Mouse (Mus musculus): Measurements from ENCODE around the gene Adam1b. TPM values are rescaled to one million over a fixed set of nuclear protein-coding genes. Genes with fewer than 3 reads are reported as not detected.
A peak's percentile ranks its signal among the peaks of the same experiment; 100 is the strongest.
"Not testable (repeated sequence)": the region's sequence is repeated elsewhere in the genome, so short reads cannot be mapped to it uniquely, and the experiment has no call there.

The Adam1b gene
- total RNA-seq (2021) (not detected), polyA plus RNA-seq (2012; rRNA removed) (not detected in 2 replicates)
- long read RNA-seq: 0 reads

DNA sequence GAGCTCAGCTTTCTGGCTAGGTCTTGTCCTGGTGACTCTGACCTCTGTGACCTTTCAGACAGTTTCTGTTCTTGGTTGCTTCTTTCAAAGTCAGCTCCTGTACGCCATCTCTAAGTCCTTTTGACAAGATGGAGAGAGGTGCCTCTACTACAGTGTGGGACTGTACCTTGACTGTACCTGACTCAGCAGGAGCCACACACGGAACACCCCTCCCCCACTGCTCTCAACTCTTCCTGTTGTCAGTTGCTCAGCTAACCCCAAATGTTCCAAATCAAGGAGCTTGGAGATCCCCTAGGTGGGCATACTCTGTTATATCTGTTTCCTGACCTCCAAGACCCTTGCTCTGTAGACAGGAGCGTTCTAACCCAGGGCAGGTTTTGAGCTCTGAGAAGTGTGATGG is at the start of gene Adam1b:
TSS of gene Adam1b (minus strand) at position 205 of the 400 bp plus-strand sequence.
- no peak for DNase-seq

DNA sequence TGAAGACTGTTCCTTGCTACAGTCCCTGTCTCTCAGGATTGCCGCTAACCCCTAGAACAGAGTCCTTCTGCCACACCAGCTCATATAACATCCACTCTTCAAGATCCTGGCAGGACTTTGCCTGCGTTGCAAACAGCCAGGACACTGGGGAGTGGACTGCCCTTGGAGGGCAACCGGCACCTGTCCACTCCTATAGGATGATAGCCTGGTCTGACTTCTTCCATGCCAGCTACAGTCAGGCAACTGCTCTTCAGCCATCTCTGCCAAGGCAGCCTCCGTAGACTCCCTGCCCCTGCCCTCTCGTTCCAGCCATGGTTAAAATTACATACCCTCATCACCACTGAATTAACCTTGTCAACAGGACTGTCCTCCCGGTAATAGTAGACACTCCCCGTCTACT is 46.0 kb upstream of the Adam1b start:
- no peak for DNase-seq

- DNase-seq: no peak
These were observed 43.8 kb upstream of the Adam1b start for GRCm38 (mm10) chr5:121547084-121547483.

DNA sequence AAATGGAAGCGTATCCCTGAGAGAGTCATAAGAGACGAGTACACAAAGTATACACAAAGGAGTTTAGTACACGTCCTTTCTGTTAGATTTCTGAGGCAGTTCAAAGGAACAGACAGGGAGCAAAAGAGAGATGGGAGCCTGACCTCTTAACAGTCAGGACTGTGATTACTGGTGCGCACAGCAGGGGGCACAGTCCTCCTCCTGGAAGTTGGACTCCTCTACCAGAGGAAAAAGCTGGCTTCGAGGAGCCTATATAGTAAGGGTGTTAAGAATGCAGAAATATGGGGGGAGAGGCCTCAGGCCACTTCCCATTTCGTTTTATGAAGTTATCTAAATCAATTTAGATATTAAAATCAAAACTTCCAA is 43.3 kb upstream of the Adam1b start:
- peak; percentile 49 for DNase-seq

DNA sequence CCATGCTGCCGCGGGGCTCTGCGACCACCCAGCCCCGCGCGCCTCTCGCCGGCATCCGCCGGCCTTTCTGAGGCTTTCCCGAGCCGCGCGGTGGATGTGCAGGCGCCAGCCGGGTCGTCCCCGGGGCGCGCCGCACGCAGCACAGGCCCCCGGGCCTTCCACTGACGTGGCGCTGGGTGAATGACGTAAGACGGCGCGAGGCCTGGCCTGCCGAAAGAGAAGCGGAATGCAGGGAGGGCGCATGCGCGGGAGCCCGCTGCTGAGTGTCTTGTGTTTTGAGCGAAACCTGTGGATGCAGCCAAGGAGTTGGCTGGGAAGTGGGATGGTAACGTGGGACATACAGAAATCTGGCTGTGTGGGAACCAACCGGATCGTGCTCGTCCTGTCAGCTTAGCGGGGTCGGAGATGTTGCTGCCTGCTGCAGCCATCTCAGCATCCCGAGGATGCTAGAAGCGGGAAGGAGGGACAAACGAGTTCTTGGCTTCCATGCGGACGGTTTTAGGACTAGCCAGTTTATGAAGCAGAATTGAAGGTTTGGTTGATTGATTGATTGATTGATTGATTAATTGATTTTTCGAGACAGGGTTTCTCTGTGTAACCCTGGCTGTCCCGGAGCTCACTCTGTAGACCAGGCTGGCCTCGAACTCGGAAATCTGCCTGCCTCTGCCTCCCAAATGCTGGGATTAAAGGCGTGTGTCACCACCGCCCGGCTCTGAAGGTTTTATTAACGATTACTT is 42.7 kb upstream of the Adam1b start, which contains the start of gene Mapkapk5:
TSS of gene Mapkapk5 (minus strand) at position 113 of the 737 bp plus-strand sequence.
- peak; percentile 97 for DNase-seq

DNA sequence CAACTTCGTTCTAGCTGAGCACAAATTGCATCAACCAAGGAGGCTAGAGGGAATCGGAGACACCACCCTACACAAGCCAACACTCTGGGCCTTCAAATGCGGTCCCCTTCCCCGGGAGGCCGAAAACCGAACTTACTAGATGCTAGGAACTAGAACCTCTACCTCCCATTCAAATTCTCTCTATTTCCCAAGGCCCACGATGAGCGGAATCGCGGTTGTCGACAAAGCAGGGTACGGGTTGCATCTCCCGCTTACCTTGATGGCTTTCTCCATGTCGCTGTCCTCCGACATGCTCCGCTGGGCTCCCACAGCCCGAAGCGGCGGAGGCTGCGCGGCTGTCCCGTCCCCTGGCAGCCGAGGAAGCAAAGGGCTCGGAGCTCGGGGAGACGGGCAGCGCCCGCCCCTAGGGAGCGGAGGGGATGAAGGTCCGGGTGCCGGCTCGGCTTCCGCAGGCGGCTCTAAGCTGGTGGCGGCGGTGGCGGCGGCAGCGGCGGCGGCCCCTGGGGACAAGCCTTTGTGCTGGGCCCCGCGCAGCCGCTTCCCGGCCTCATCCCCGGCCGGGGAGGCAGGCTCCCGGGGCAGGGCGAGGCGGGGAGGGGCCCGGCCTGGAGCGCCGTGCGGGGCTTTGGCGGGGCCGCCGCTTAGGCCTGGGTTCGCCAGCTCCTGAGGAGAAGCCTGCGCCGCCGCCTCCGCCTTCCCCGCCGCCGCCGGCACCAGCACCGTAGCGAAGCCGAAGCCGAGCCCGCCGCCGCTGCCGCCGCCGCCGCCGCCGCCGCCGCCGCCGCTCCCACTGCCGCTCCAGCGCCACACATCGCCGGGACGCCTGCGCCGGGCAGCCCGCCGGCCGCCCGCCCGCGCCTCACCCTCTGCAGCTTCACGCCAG is 41.9 kb upstream of the Adam1b start, which contains the start of the genes Adam1a and Gm42878:
TSS of gene Adam1a (minus strand) at position 573 of the 883 bp plus-strand sequence.
TSS of gene Gm42878 (minus strand) at position 573 of the 883 bp plus-strand sequence.
- DNase-seq: peak; percentile 69

DNA sequence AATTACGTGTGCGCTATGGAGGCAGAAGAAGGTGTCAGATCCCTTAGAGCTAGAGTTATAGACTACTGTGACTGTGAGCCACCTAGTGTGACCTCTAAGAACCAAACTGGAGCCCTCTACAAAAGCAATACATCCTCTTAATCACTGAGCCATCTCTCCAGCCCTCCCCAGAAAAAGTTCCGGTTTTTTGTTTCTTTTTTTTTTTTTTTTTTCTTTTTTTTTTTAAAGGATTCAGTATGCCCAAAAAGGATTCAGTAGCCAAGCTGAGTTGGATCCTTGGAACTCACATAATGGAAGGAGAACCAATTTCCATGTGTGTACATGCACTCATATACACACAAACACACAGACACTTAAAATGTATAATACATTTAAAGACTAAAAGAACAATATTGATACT is 40.1 kb upstream of the Adam1b start:
- DNase-seq: no peak

- no peak for DNase-seq
These were observed 38.0 kb upstream of the Adam1b start for GRCm38 (mm10) chr5:121541235-121541634.

DNA sequence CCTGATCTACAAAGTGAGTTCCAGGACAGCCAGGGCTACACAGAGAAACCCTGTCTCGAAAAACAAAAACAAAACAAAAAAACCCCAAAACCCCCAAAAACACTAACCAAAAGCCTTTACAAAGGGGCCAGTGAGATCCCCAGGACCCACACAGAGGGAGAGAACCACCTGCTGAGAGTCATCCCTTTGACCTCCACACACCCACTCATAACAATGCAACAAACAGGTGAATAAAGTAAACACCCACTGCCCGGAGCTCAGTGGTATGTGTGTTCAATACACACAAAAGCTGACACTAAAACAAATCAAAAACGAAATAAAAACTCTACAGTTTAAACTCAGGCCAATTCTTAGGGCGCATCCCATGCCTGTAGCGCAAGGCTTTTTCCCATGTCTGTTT is 36.8 kb upstream of the Adam1b start:
- DNase-seq: no peak

DNA sequence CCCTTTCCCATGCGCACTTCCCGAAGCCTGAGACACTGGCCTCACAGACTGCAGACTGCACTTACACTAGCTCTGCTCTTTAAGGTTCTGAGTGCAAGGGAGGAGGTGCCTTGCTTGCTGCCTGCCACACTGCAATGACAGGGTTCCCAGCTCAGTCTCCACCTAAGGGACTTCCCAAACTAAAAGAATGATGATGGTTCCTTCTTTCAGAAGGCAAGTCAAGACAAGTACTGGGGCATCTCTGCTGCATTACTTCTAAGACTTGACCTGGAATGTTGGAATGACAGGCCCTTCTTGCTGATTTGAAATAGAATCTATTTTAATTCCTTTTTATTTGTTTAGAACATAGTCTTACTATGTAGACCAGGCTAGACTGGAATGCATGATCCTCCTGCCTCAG is 34.4 kb upstream of the Adam1b start:
- no peak for DNase-seq

DNA sequence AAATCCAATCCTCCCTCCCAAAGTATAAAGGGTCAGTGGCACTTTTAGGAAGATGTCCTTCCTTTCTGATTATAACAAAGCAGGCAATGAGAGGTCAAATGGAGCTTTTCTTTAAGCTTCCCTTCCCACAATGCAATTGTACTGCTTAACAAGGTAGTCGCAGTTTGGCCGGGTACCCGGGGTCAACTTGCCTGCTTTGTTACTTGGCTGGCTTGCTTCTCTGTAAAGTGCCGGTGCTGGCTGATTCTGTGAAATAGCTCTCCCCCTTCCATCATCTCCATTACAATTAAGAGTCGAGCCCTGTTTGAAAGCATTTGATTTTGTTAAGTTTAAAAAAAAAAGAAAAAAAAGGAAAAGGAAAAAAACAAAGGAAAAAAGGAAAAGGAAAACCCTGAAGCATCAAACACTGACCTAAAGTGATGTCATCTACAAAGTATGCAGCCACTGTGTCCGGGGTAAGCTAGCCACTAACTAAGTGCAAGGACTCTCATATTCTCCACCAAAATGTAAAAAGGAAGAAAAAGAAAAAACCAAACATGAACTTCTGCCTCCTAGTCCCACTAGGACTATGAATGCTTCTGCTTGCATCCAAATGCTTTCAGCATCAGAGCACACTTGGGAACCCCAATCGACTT is 33.8 kb upstream of the Adam1b start:
- no peak for DNase-seq

- no peak for DNase-seq
These were observed 31.9 kb upstream of the Adam1b start for GRCm38 (mm10) chr5:121535116-121535515.

- no peak for DNase-seq
These were observed 31.3 kb upstream of the Adam1b start for GRCm38 (mm10) chr5:121534521-121534920.

GRCm38 (mm10) chr5:121526961-121527360 is 23.7 kb upstream of the Adam1b start:
- peak; percentile 67 for DNase-seq

GRCm38 (mm10) chr5:121526526-121526925 is 23.3 kb upstream of the Adam1b start:
- DNase-seq: peak; percentile 66

- peak; percentile 52 for DNase-seq
These were observed 22.7 kb upstream of the Adam1b start for GRCm38 (mm10) chr5:121525774-121526450.

DNA sequence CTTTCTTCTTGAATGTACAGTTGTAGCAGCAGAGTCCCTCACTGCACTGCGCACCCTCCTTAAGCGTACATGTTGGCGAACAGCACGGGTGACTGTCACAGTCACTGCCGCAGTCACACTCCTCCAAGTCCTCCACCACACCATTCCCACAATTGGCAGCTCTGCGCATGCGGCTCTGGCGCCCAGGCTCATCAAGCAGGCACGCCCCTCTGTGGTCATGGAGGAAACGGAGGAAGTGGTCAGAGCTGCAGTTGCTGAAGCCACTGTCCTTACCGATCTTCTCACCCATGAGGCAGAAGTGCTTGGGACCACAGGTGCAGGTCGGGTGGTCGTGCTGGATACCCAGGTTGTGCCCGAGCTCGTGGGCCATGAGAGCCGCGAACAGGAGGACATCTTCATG is 16.5 kb upstream of the Adam1b start:
- DNase-seq: not testable (repeated sequence)

- DNase-seq: no peak
These were observed 15.7 kb upstream of the Adam1b start for GRCm38 (mm10) chr5:121518983-121519382.

- no peak for DNase-seq
These were observed 6.8 kb upstream of the Adam1b start for GRCm38 (mm10) chr5:121510009-121510408.

DNA sequence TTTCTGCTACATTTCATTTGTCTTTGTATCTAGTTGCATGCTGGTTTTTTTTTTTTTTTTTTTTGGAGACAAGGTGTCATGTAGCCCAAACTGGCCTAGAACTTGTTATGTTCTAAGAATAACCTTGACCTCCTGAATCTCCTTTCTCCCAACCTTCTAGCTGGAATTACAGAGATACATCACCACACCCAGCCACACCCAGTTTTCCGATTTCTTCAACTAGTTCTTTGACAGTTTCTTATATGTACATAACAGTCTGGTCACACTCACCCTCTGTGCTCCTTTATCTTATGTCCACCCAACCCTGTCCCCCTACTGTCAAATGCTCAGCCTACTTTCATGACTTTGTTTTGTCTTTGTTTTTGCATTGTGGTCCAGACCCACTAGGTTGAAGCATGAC is 3.6 kb upstream of the Adam1b start:
- DNase-seq: no peak

DNA sequence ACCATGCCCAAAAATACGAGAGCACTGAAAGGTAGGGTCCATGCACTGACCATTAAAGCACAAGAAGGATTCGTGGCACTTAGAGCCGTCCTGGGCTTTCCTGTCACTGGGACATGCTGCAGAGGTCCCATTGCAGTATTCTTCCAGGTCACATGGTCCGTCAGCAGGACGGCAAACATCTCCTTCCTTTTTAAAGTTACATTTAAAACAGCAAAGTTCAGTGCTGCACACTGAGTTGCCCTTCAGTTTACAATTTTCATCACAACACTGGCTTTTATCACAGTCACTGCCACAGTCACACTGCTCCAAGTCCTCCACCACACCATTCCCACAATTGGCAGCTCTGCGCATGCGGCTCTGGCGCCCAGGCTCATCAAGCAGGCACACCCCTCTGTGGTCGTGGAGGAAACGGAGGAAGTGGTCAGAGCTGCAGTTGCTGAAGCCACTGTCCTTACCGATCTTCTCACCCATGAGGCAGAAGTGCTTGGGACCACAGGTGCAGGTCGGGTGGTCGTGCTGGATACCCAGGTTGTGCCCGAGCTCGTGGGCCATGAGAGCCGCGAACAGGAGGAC is 1.7 kb downstream of the Adam1b start:
- DNase-seq: not testable (repeated sequence)

Data from adrenal gland, adult 2 months (tissue).